Mouse (Mus musculus): ENCODE data around the gene Tmem181a. TPM values are rescaled to one million over a fixed set of nuclear protein-coding genes. Genes with fewer than 3 reads are reported as not detected.
"Not testable (repeated sequence)": the region's sequence is repeated elsewhere in the genome, so short reads cannot be mapped to it uniquely, and the experiment has no call there.

The Tmem181a gene
- polyA plus RNA-seq (2015; fragmentation: Nextera tagmentation; extraction: Ambion mirVana) = 19.4 and 21.0 TPM in 2 replicates

GRCm38 (mm10) chr17:6256400-6257069, at the start of gene Tmem181a:
Tmem181a (plus strand) TSS chr17:6256860.
- peak; percentile 48; the same call in 1 of the 2 replicates for ATAC-seq (ENCODE audit: insufficient number of reproducible peaks, low FRiP score, low TSS enrichment, low read depth)
- H3K4me3 ChIP-seq (replicated peaks) = peak within 1 kb of the TSS; percentile 16; the same call in 1 of the 2 replicates

DNA sequence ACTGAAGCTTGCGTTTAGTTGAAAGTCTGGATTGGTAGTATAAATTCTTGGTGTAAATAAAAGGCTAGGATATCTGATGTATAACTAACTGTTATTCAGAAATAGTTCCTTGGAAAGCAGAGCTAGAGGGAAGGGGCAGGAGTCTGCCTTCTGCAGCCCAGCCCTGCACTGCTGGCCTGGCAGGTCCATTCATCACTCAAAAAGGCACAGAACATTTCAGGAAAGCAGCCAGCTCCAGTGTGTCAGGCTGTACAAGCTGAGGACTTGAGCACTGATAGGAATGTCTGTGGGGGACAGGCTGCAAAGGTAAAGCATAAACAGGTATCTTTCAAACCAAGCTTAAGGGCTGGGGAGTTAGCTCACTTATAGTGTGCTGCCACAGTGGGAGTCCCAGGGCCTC, 44.9 kb upstream of the Tmem181a start:
- peaks cover 86% of the 10 kb centered on the region for H3K36me3 ChIP-seq
- no peak for ATAC-seq (ENCODE audit: insufficient number of reproducible peaks, low FRiP score, low TSS enrichment, low read depth)
- no peaks in the 10 kb centered on the region for H3K9me3 ChIP-seq (replicated peaks)
- no peak overlapping the region for H3K9ac ChIP-seq
- no peak overlapping the region for H3K4me2 ChIP-seq (replicated peaks)
- 97% methylated on average over 1 of the region's 1 CpGs for WGBS
- H3K27ac ChIP-seq (replicated peaks) = no peak overlapping the region
- no peak overlapping the region for H3K4me3 ChIP-seq (replicated peaks)
- H3K27me3 ChIP-seq = no peaks in the 10 kb centered on the region
- H3K4me1 ChIP-seq = no peaks in the 10 kb centered on the region

More at GRCm38 (mm10) chr17:6256400-6257069, at the start of gene Tmem181a:
- H3K4me2 ChIP-seq (replicated peaks) = peak within 1 kb of the TSS; percentile 44
- WGBS = under 1% methylated on average over 22 of the region's 51 CpGs
- H3K9me3 ChIP-seq (replicated peaks); H3K4me1 ChIP-seq; H3K36me3 ChIP-seq; H3K27me3 ChIP-seq; H3K9ac ChIP-seq; H3K27ac ChIP-seq (replicated peaks): not testable (repeated sequence)

DNA sequence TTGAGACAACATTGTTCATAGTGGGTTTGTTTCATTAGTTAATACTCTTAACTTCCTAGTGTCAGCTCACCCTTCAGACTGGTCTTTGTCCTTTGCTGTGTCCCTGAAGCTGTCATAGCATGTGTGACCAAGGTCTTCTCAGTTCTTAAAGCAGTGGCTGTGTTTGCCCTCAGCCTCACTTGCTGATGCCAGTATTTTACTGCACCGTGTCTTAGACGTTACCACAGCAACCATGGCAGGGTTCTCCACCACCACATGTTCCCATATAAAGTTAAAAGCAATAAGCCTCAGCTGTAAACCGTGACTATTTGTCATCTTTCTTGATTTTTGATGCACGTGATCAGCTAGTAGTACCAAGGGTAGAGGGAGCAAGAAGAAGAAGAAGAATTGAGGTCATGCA, 41.0 kb upstream of the Tmem181a start:
- Histone ChIP-seq H3K4me3 (replicated peaks) (no peak overlapping the region), H3K4me2 (replicated peaks) (no peak overlapping the region), H3K36me3 (peaks cover 71% of the 10 kb centered on the region), H3K27me3 (no peaks in the 10 kb centered on the region), H3K9ac (no peak overlapping the region), H3K27ac (replicated peaks) (no peak overlapping the region), H3K9me3 (replicated peaks) (no peaks in the 10 kb centered on the region), H3K4me1 (no peaks in the 10 kb centered on the region)
- no peak for ATAC-seq (ENCODE audit: insufficient number of reproducible peaks, low FRiP score, low TSS enrichment, low read depth)
- 83% methylated on average over 4 of the region's 4 CpGs for WGBS

DNA sequence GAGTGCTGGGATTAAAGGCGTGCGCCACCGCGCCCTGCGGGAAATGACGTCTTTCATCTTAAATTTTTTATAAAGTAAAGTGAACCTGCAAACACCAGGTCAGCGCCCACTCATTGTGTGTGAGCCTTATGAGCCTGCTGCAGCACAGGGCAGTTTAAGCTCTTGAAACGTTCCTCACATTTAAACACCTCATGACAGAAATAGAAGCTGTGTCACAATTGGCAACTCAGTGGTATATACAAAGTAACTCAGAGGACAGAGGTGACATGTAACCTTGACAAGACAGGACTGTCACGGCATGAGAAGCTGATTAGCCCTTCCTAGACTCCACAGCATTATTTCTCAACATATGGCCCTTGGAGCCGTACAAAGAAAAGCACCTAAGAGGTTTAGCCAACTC, 40.1 kb upstream of the Tmem181a start:
- Histone ChIP-seq H3K4me1 (no peaks in the 10 kb centered on the region), H3K9me3 (replicated peaks) (no peaks in the 10 kb centered on the region), H3K27me3 (no peaks in the 10 kb centered on the region), H3K9ac (no peak overlapping the region), H3K4me2 (replicated peaks) (no peak overlapping the region), H3K27ac (replicated peaks) (no peak overlapping the region), H3K36me3 (peaks cover 62% of the 10 kb centered on the region), H3K4me3 (replicated peaks) (no peak overlapping the region)
- ATAC-seq (ENCODE audit: insufficient number of reproducible peaks, low FRiP score, low TSS enrichment, low read depth) = no peak
- WGBS = 92% methylated on average over 10 of the region's 10 CpGs

GRCm38 (mm10) chr17:6232633-6233032, 24.0 kb upstream of the Tmem181a start:
- not testable (repeated sequence) for H3K36me3 ChIP-seq; H3K4me2 ChIP-seq (replicated peaks); H3K27me3 ChIP-seq; H3K4me1 ChIP-seq; H3K9me3 ChIP-seq (replicated peaks); H3K4me3 ChIP-seq (replicated peaks); H3K9ac ChIP-seq; H3K27ac ChIP-seq (replicated peaks)
- no CpG with 5 or more reads among the region's 7 CpGs for WGBS
- peak; percentile 63; the same call in 1 of the 2 replicates for ATAC-seq (ENCODE audit: insufficient number of reproducible peaks, low FRiP score, low TSS enrichment, low read depth)

DNA sequence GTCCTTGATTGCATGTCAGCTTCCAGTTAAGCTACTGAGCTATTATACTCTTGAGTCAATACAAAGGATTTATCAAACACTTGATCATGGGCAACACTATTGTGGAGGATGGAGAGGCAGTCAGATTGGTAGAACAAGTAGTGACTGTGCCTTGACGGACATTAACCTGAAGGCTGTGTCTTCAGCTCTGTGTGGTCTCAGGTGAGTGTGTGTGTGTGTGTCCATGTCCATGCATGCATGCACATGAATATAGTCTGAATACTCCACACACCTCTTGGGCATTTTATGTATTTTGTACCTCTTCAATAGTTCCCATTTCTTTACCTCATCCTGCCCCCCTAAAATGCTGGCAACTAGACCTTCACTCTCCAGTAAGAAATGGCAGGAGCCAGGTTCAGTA, 5.4 kb upstream of the Tmem181a start:
- not testable (repeated sequence) for H3K9me3 ChIP-seq (replicated peaks); H3K36me3 ChIP-seq; H3K4me3 ChIP-seq (replicated peaks); ATAC-seq (ENCODE audit: insufficient number of reproducible peaks, low FRiP score, low TSS enrichment, low read depth); H3K9ac ChIP-seq; H3K27me3 ChIP-seq; H3K27ac ChIP-seq (replicated peaks); H3K4me2 ChIP-seq (replicated peaks); H3K4me1 ChIP-seq
- WGBS = 96% methylated on average over 1 of the region's 1 CpGs

DNA sequence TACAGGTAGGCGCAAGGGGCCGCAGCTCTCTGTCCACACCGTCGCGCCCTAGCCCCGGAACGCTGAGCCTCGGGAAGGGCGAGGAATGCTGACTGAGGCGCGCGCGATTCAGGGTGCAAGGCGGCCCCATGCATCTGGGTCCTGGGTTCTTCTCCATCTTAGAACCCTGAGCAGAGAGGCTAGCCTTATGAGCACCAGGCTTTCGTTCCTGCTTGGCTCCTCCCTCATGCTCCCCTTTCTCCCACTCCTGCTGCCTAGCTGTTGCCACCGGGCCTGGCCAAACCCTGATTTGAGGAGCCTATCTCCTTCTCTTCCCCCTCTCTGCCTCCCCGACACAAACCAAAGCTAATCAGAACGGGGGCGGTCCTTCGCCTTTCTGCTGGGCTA, 403 bp downstream of the Tmem181a start:
- not testable (repeated sequence) for H3K4me1 ChIP-seq; H3K9ac ChIP-seq; H3K27ac ChIP-seq (replicated peaks); H3K27me3 ChIP-seq; ATAC-seq (ENCODE audit: insufficient number of reproducible peaks, low FRiP score, low TSS enrichment, low read depth); H3K36me3 ChIP-seq; H3K9me3 ChIP-seq (replicated peaks)
- Histone ChIP-seq H3K4me2 (replicated peaks) (peak overlapping the region; percentile 44), H3K4me3 (replicated peaks) (peak overlapping the region; percentile 16; the same call in 1 of the 2 replicates)
- WGBS = 1% methylated on average over 17 of the region's 20 CpGs

GRCm38 (mm10) chr17:6269876-6270831, 13.5 kb downstream of the Tmem181a start:
- not testable (repeated sequence) for H3K36me3 ChIP-seq; H3K4me1 ChIP-seq; H3K27me3 ChIP-seq; H3K9me3 ChIP-seq (replicated peaks); H3K27ac ChIP-seq (replicated peaks)
- H3K9ac ChIP-seq = peak overlapping the region; percentile 18; the same call in 1 of the 2 replicates
- WGBS = 1% methylated on average over 64 of the region's 84 CpGs
- H3K4me3 ChIP-seq (replicated peaks) = peak overlapping the region; percentile 51
- peak overlapping the region; percentile 61 for H3K4me2 ChIP-seq (replicated peaks)
- ATAC-seq (ENCODE audit: insufficient number of reproducible peaks, low FRiP score, low TSS enrichment, low read depth) = peak; percentile 70

DNA sequence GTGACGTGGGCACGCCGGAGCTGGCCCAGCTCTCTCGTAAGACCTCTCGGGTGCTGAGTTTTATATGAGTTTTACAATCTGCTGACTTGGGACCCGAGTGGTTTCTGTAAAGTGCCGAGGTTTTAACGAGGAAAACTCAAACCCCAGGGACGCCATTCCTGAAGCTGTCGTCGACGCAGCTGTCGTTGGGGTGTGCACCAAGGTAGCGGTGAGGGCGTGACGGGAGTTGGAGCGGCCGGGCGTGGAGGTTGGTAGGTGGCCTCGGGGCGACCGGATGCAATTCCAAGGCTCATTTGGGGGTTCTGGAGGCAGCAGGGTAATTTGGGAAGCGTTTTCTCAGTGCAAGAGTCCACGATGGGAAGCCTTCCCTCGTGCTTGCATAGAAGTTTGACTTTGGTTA, 14.2 kb downstream of the Tmem181a start:
- not testable (repeated sequence) for H3K27me3 ChIP-seq; H3K9me3 ChIP-seq (replicated peaks); ATAC-seq (ENCODE audit: insufficient number of reproducible peaks, low FRiP score, low TSS enrichment, low read depth); H3K36me3 ChIP-seq; H3K27ac ChIP-seq (replicated peaks); H3K4me1 ChIP-seq
- H3K4me3 ChIP-seq (replicated peaks) = peak overlapping the region; percentile 51
- peak overlapping the region; percentile 18; the same call in 1 of the 2 replicates for H3K9ac ChIP-seq
- under 1% methylated on average over 25 of the region's 25 CpGs for WGBS
- H3K4me2 ChIP-seq (replicated peaks) = peak overlapping the region; percentile 61

- H3K9me3 ChIP-seq (replicated peaks); ATAC-seq (ENCODE audit: insufficient number of reproducible peaks, low FRiP score, low TSS enrichment, low read depth); H3K4me2 ChIP-seq (replicated peaks); H3K9ac ChIP-seq; H3K4me3 ChIP-seq (replicated peaks); H3K4me1 ChIP-seq; H3K27me3 ChIP-seq; H3K36me3 ChIP-seq; H3K27ac ChIP-seq (replicated peaks): not testable (repeated sequence)
- WGBS = 84% methylated on average over 6 of the region's 6 CpGs
These were observed 15.3 kb downstream of the Tmem181a start for GRCm38 (mm10) chr17:6271970-6272369.

DNA sequence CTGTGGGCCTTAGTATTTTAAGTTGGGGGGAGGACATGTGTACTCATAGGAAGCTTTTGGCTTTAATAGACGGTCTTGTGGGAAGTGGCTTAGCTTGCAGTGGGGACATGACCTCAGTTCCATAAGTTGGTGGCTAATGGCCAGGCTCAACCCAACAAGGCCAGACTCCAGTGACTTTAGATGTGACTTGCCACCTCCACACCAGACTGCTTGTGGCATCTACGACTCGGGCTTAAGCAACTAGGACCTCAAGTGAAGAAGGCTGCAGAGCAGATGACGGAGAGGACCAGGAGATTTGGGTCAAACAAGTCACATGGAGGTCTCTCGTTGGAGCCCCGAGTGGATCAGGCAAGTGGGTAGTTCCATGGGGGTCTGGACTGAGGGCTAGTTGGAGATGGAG, 18.0 kb downstream of the Tmem181a start:
- not testable (repeated sequence) for ATAC-seq (ENCODE audit: insufficient number of reproducible peaks, low FRiP score, low TSS enrichment, low read depth); H3K27me3 ChIP-seq; H3K4me2 ChIP-seq (replicated peaks); H3K4me1 ChIP-seq; H3K36me3 ChIP-seq; H3K9ac ChIP-seq; H3K27ac ChIP-seq (replicated peaks); H3K4me3 ChIP-seq (replicated peaks); H3K9me3 ChIP-seq (replicated peaks)
- 94% methylated on average over 6 of the region's 6 CpGs for WGBS
